Mouse (Mus musculus): ENCODE results near the gene H2-Ab1. TPM values are rescaled to one million over a fixed set of nuclear protein-coding genes. Genes with fewer than 3 reads are reported as not detected.

H2-Ab1 gene
- 0.14 TPM in 1 of 2 replicates, not detected in the other for polyA plus RNA-seq (2012)

DNA sequence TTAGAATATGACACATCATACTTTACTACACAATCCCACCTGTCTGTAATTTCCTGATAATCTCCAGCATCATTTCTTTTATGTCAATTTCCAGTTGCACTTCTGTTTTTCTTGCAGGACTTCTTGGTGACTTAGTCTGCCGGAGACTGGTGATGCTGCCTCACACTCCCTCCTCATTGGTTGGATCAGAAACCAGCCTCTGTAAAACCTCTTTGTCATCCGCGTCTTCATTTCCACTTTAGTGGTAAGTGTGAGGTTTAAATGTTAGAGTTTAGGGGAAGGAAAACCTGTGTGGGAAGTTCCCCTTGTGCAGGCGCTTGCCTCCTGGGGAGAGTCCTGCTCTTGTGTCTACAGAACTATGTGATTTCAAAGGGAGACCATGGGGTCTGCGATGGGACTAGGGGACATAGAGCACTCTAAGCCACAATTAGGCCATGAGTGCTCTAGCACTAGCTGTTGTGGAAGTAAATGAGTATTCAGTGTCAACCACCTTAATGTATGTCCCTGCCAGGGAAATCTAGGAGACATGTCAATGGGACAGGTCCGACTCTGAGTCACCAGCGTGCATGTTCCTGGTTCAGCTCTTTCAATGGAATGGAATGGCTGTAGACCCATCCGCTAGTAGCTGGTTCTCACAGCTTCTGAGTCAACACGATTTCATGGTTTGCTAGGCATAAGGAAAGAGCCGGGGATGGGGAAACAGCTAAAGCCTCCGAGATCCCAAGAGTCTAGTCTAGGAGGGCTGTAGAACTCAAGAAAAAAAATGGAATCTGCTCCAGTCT, at the start of gene H2-Ab1:
H2-Ab1 (plus strand) TSS at position 96 of the 782 bp plus-strand sequence.
- no peaks in the 10 kb centered on the region for H3K36me3 ChIP-seq (ENCODE audit: control insufficient read depth)
- TF ChIP-seq GATA1 (IDR thresholded peaks at IDR 0.05; ENCODE audit: low read length) (no peak), TAL1 (IDR thresholded peaks at IDR 0.05; ENCODE audit: low read length) (no peak)
- H3K4me3 ChIP-seq (replicated peaks), result no peak within 1 kb of the TSS
- H3K4me1 ChIP-seq (ENCODE audit: control insufficient read depth), result no peaks in the 10 kb centered on the region
- H3K27me3 ChIP-seq (ENCODE audit: control insufficient read depth), result peaks cover 21% of the 10 kb centered on the region
- H3K9me3 ChIP-seq (ENCODE audit: control insufficient read depth, low read length), result no peaks in the 10 kb centered on the region

DNA sequence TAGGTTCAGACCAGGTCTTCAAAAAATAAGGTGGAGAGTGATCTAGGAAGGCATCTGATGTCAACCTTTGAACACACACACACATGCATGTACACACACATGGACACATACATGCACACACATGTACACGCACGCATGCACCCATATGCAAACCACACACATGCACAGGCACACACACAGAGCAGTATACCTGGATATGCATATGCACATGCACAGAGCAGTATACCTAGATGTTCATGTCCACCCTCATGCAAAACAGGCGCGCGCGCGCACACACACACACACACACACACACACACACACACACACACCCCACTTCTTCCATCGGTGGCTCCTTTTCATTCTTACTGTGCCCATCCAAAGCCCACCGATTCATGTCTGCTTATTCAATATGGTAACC, 49.6 kb upstream of the H2-Ab1 start:
- H3K4me3 ChIP-seq (replicated peaks), result no peak overlapping the region
- H3K4me1 ChIP-seq (ENCODE audit: control insufficient read depth), result peaks cover 44% of the 10 kb centered on the region
- 0 out of 2 replicates have a peak, but pooled peaks cover 2% of the 10 kb centered on the region for H3K9me3 ChIP-seq (ENCODE audit: control insufficient read depth, low read length)
- H3K36me3 ChIP-seq (ENCODE audit: control insufficient read depth), result no peaks in the 10 kb centered on the region
- peaks cover 13% of the 10 kb centered on the region for H3K27me3 ChIP-seq (ENCODE audit: control insufficient read depth)
- TF ChIP-seq TAL1 (IDR thresholded peaks at IDR 0.05; ENCODE audit: low read length) (no peak), GATA1 (IDR thresholded peaks at IDR 0.05; ENCODE audit: low read length) (no peak)

DNA sequence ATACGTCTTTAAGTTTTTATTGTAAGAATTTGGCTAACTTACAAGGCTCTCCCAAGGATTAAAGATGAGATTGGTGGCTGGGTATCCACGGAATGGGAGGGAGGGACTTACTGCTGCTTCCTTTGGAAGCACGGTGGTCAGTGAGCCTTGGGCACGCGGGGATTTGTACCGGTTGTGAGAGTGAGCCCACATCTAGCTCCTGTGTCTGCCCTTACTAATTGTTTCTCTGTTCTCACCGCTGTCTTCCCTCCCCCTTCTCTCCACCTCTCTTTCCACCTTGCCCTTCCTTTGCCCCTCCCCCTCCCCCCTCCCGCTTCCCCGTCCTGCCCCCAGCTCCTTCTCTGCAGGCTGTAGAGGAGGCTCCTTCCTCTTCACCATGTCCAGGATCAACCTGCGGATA, 49.1 kb upstream of the H2-Ab1 start:
- no peaks in the 10 kb centered on the region for H3K36me3 ChIP-seq (ENCODE audit: control insufficient read depth)
- peaks cover 44% of the 10 kb centered on the region for H3K4me1 ChIP-seq (ENCODE audit: control insufficient read depth)

DNA sequence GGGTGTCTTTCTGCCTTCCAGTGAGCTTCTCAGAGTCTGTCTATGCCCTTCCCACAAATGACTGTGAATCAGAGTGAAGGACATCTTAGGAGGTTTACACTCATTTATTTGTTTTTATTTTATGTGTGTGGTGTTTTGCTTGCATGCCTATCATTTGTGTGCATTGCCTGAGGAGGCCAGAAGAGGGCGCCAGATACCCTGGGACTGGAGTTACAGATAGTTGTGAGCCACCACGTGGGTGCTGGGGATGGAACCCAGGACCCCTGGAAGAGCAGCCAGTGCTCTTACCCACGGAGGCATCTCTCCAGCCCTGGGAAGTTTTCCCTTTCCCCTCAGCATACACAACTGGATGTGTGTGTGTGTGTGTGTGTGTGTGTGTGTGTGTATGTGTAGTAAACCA, 47.8 kb upstream of the H2-Ab1 start:
- H3K36me3 ChIP-seq (ENCODE audit: control insufficient read depth), result no peaks in the 10 kb centered on the region
- H3K4me1 ChIP-seq (ENCODE audit: control insufficient read depth), result peaks cover 33% of the 10 kb centered on the region

More for the DNA sequence above, 49.1 kb upstream of the H2-Ab1 start:
- Histone ChIP-seq H3K9me3 (ENCODE audit: control insufficient read depth, low read length) (0 out of 2 replicates have a peak, but pooled peaks cover 2% of the 10 kb centered on the region), H3K4me3 (replicated peaks) (no peak overlapping the region), H3K27me3 (ENCODE audit: control insufficient read depth) (peaks cover 10% of the 10 kb centered on the region)
- no peak for TF ChIP-seq GATA1 (IDR thresholded peaks at IDR 0.05; ENCODE audit: low read length)
- no peak for TF ChIP-seq TAL1 (IDR thresholded peaks at IDR 0.05; ENCODE audit: low read length)

DNA sequence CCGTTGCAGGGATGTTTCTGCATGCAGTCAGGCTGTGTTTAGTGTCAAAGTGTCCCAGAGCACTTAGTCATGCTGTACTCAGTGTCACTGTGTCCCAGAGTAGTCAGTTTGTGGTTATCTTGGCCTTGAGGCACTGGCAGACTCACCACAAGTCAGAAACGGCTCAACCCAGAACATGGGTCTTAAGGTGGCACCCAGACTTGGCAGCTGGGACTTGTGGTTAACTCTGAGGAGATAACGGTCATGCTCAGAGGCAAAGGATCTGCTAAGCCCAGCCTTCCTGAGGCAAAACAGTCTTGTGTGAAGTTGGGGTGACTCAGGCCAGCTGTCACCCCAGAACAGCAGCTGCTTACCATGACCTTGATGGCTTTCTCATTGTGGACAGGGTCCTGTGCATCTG, 46.9 kb upstream of the H2-Ab1 start:
- H3K9me3 ChIP-seq (ENCODE audit: control insufficient read depth, low read length), result 0 out of 2 replicates have a peak, but pooled peaks cover 2% of the 10 kb centered on the region
- no peaks in the 10 kb centered on the region for H3K36me3 ChIP-seq (ENCODE audit: control insufficient read depth)
- H3K27me3 ChIP-seq (ENCODE audit: control insufficient read depth), result peaks cover 17% of the 10 kb centered on the region
- TF ChIP-seq GATA1 (IDR thresholded peaks at IDR 0.05; ENCODE audit: low read length) (no peak), TAL1 (IDR thresholded peaks at IDR 0.05; ENCODE audit: low read length) (no peak)
- H3K4me1 ChIP-seq (ENCODE audit: control insufficient read depth), result peaks cover 24% of the 10 kb centered on the region
- no peak overlapping the region for H3K4me3 ChIP-seq (replicated peaks)

More for the DNA sequence above, 47.8 kb upstream of the H2-Ab1 start:
- Histone ChIP-seq H3K9me3 (ENCODE audit: control insufficient read depth, low read length) (0 out of 2 replicates have a peak, but pooled peaks cover 2% of the 10 kb centered on the region), H3K4me3 (replicated peaks) (no peak overlapping the region), H3K27me3 (ENCODE audit: control insufficient read depth) (peaks cover 17% of the 10 kb centered on the region)
- no peak for TF ChIP-seq TAL1 (IDR thresholded peaks at IDR 0.05; ENCODE audit: low read length)
- TF ChIP-seq GATA1 (IDR thresholded peaks at IDR 0.05; ENCODE audit: low read length), result no peak

DNA sequence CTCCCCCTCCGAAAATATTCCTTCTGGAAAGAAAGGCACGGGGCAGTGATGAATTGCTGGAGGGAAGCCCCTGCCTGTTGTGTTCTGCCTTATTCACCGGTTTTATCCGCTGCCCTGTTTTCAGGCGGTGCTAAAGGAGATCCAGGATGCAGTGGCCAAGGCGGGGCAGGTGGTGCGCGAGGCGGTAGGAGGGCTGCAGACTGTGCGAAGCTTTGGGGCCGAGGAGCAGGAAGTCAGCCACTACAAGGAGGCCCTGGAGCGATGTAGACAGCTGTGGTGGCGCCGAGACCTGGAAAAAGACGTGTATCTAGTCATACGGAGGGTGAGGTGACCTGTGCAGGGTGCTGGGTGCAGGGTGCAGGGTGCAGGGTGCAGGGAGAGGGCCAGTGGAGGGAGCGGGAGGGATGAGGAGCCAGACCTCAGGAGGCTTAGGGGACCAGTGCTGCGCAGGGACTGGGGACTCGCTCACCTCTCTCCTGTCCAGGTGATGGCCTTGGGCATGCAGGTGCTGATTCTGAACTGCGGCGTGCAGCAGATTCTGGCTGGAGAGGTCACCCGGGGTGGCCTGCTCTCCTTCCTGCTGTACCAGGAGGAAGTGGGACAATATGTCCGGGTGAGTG, 45.6 kb upstream of the H2-Ab1 start:
- Histone ChIP-seq H3K4me3 (replicated peaks) (no peak overlapping the region), H3K27me3 (ENCODE audit: control insufficient read depth) (peaks cover 20% of the 10 kb centered on the region), H3K36me3 (ENCODE audit: control insufficient read depth) (no peaks in the 10 kb centered on the region), H3K4me1 (ENCODE audit: control insufficient read depth) (peaks cover 18% of the 10 kb centered on the region), H3K9me3 (ENCODE audit: control insufficient read depth, low read length) (0 out of 2 replicates have a peak, but pooled peaks cover 2% of the 10 kb centered on the region)
- TF ChIP-seq GATA1 (IDR thresholded peaks at IDR 0.05; ENCODE audit: low read length) (no peak), TAL1 (IDR thresholded peaks at IDR 0.05; ENCODE audit: low read length) (no peak)

DNA sequence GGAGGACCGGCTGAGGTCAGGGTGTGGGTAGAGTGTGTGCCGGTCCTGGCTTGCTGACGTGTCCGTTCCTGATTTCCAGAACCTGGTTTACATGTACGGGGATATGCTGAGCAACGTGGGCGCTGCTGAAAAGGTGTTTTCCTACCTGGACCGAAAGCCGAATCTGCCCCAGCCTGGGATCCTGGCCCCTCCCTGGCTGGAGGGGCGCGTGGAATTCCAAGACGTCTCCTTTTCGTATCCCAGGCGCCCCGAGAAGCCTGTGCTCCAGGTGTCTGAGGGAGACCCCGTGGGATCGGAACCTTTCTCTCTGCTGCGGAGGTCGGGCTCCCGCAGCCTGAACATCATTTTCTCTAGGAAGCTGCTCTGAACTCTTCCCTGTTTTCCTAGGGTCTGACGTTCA, 43.6 kb upstream of the H2-Ab1 start:
- Histone ChIP-seq H3K4me3 (replicated peaks) (no peak overlapping the region), H3K27me3 (ENCODE audit: control insufficient read depth) (peaks cover 20% of the 10 kb centered on the region), H3K36me3 (ENCODE audit: control insufficient read depth) (no peaks in the 10 kb centered on the region), H3K4me1 (ENCODE audit: control insufficient read depth) (peaks cover 30% of the 10 kb centered on the region), H3K9me3 (ENCODE audit: control insufficient read depth, low read length) (0 out of 2 replicates have a peak, but pooled peaks cover 2% of the 10 kb centered on the region)
- TF ChIP-seq TAL1 (IDR thresholded peaks at IDR 0.05; ENCODE audit: low read length) (no peak), GATA1 (IDR thresholded peaks at IDR 0.05; ENCODE audit: low read length) (no peak)

DNA sequence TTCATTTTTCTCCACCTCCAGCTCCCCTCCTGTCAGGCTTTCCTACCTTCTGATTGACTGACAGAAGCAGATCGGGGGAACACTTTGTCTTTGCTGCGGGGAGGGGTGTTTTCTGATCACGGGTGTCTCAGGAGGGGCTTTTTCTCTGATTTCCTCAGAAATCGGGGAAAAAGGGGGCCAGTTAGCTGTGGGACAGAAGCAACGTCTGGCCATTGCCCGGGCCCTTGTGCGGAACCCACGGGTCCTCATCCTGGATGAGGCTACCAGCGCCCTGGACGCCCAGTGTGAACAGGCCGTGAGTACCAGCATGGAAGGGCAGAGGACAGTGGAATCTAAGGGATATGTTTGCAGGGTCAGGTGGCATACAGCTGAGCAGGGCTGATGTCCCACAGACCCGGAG, 42.3 kb upstream of the H2-Ab1 start:
- Histone ChIP-seq H3K36me3 (ENCODE audit: control insufficient read depth) (no peaks in the 10 kb centered on the region), H3K4me1 (ENCODE audit: control insufficient read depth) (peaks cover 30% of the 10 kb centered on the region)

More for the DNA sequence above, 42.3 kb upstream of the H2-Ab1 start:
- no peak overlapping the region for H3K4me3 ChIP-seq (replicated peaks)
- H3K27me3 ChIP-seq (ENCODE audit: control insufficient read depth), result peaks cover 20% of the 10 kb centered on the region
- TF ChIP-seq TAL1 (IDR thresholded peaks at IDR 0.05; ENCODE audit: low read length) (no peak), GATA1 (IDR thresholded peaks at IDR 0.05; ENCODE audit: low read length) (no peak)
- H3K9me3 ChIP-seq (ENCODE audit: control insufficient read depth, low read length), result no peaks in the 10 kb centered on the region

All from erythroblast, embryonic 14.5 days (primary cell).